Mouse (Mus musculus): ENCODE measurements around the gene Bmp8b. TPM values are rescaled to one million over a fixed set of nuclear protein-coding genes. Genes with fewer than 3 reads are reported as not detected.
"Not testable (repeated sequence)": the region's sequence is repeated elsewhere in the genome, so short reads cannot be mapped to it uniquely, and the experiment has no call there.

Bmp8b gene
- polyA plus RNA-seq, 1 experiment: not detected

- H3K27me3 ChIP-seq (replicated peaks): peaks cover 67% of the 10 kb centered on the region
- H3K9me3 ChIP-seq: peaks cover 13% of the 10 kb centered on the region
- peaks cover 25% of the 10 kb centered on the region for H3K4me1 ChIP-seq
- no peak for TF ChIP-seq GATA1 (IDR thresholded peaks at IDR 0.05; ENCODE audit: borderline replicate concordance, low read length)
- TF ChIP-seq FLI1 (IDR thresholded peaks at IDR 0.05; ENCODE audit: low read length): no peak
- no peaks in the 10 kb centered on the region for H3K36me3 ChIP-seq (replicated peaks; ENCODE audit: low read length)
- H3K4me3 ChIP-seq (replicated peaks): no peak overlapping the region
Observed at GRCm38 (mm10) chr4:123108056-123108455, 3.1 kb downstream of the Bmp8b start.

DNA sequence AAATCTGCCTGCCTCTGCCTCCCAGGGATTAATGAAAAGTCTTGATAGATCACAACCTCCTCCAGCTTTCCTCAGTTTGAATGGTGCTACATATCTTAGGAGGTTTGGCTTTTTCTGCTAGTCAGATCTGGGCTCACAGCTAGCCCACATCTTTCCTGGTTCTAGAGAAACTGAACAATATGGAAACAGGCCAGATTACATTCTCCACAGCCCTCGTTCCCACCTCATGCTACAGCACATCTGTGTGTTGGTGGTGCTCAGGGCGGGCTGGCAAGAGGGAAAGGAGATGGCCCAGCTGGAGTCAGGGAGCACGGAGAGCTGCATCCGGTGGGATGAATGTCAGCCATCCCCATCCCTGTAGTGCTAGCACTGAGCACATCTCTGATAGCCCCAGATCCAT, 5.8 kb downstream of the Bmp8b start:
- H3K27me3 ChIP-seq (replicated peaks): peaks cover 57% of the 10 kb centered on the region
- TF ChIP-seq FLI1 (IDR thresholded peaks at IDR 0.05; ENCODE audit: low read length) (no peak), GATA1 (IDR thresholded peaks at IDR 0.05; ENCODE audit: borderline replicate concordance, low read length) (no peak)
- H3K9me3 ChIP-seq: no peaks in the 10 kb centered on the region
- H3K36me3 ChIP-seq (replicated peaks; ENCODE audit: low read length): no peaks in the 10 kb centered on the region
- no peak overlapping the region for H3K4me3 ChIP-seq (replicated peaks)
- H3K4me1 ChIP-seq: peaks cover 17% of the 10 kb centered on the region

- H3K4me3 ChIP-seq (replicated peaks); H3K9me3 ChIP-seq; H3K36me3 ChIP-seq (replicated peaks; ENCODE audit: low read length): not testable (repeated sequence)
- Histone ChIP-seq H3K4me1 (peaks cover 19% of the 10 kb centered on the region), H3K27me3 (replicated peaks) (peaks cover 58% of the 10 kb centered on the region)
Observed at GRCm38 (mm10) chr4:123111275-123111983, 6.5 kb downstream of the Bmp8b start.

DNA sequence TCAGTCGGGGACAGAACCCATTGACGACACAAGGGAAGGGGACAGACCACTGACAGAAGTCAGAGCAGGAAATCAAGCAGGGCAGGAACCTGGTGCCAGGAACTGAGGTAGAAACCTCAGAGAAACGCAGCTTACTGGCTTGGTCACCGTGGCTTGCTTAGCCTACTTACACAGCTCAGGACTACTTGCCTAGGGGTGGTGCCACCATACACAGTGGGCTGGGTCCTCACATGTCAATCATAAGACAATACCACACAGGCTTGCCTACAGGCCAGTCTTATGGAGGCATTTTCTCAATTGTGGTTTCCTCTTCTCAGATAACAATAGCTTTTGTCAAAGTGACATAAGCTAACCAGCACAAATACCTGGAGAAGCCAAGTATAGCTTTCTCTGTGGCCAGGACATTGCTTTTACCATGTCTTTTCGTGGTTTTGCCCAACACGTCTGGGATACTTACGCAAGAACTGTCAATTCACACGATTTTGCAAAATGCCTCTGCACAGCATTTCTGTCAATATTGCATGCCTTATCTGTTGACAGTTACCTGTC, 7.3 kb downstream of the Bmp8b start:
- TF ChIP-seq GATA1 (IDR thresholded peaks at IDR 0.05; ENCODE audit: borderline replicate concordance, low read length): no peak
- TF ChIP-seq FLI1 (IDR thresholded peaks at IDR 0.05; ENCODE audit: low read length): no peak
- Histone ChIP-seq H3K27me3 (replicated peaks) (peaks cover 52% of the 10 kb centered on the region), H3K9me3 (peaks cover 11% of the 10 kb centered on the region), H3K4me1 (peaks cover 19% of the 10 kb centered on the region), H3K4me3 (replicated peaks) (no peak overlapping the region), H3K36me3 (replicated peaks; ENCODE audit: low read length) (no peaks in the 10 kb centered on the region)

GRCm38 (mm10) chr4:123114651-123115050, 9.7 kb downstream of the Bmp8b start:
- peaks cover 42% of the 10 kb centered on the region for H3K27me3 ChIP-seq (replicated peaks)
- H3K4me3 ChIP-seq (replicated peaks); H3K36me3 ChIP-seq (replicated peaks; ENCODE audit: low read length): not testable (repeated sequence)
- H3K4me1 ChIP-seq: peaks cover 19% of the 10 kb centered on the region
- peaks cover 17% of the 10 kb centered on the region for H3K9me3 ChIP-seq

GRCm38 (mm10) chr4:123116011-123116410, 11.0 kb downstream of the Bmp8b start, which contains the start of gene Oxct2b:
Gene Oxct2b, plus strand, starts transcription at chr4:123116266.
- TF ChIP-seq GATA1 (IDR thresholded peaks at IDR 0.05; ENCODE audit: borderline replicate concordance, low read length): no peak
- TF ChIP-seq FLI1 (IDR thresholded peaks at IDR 0.05; ENCODE audit: low read length): no peak
- Histone ChIP-seq H3K4me1 (peaks cover 19% of the 10 kb centered on the region), H3K27me3 (replicated peaks) (peaks cover 41% of the 10 kb centered on the region), H3K9me3 (peaks cover 17% of the 10 kb centered on the region), H3K36me3 (replicated peaks; ENCODE audit: low read length) (no peaks in the 10 kb centered on the region), H3K4me3 (replicated peaks) (peak within 1 kb of the TSS; percentile 42)

DNA sequence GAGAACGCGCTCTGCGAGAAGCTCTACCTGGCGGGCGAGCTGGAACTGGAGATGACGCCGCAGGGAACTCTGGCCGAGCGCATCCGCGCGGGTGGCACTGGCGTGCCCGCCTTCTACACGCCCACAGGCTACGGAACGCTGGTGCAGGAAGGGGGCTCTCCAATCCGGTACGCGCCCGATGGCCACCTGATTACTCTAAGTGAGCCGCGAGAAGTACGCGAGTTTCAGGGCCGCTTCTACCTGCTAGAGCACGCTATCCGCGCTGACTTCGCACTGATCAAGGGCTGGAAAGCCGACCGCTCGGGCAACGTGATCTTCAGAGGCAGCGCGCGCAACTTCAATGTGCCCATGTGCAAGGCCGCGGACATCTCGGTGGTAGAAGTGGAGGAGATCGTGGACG, 11.7 kb downstream of the Bmp8b start:
- not testable (repeated sequence) for H3K4me3 ChIP-seq (replicated peaks); H3K36me3 ChIP-seq (replicated peaks; ENCODE audit: low read length)
- peaks cover 17% of the 10 kb centered on the region for H3K9me3 ChIP-seq
- peaks cover 19% of the 10 kb centered on the region for H3K4me1 ChIP-seq
- H3K27me3 ChIP-seq (replicated peaks): peaks cover 38% of the 10 kb centered on the region

- no peak overlapping the region for H3K4me3 ChIP-seq (replicated peaks)
- TF ChIP-seq GATA1 (IDR thresholded peaks at IDR 0.05; ENCODE audit: borderline replicate concordance, low read length): no peak
- no peak for TF ChIP-seq FLI1 (IDR thresholded peaks at IDR 0.05; ENCODE audit: low read length)
- peaks cover 33% of the 10 kb centered on the region for H3K36me3 ChIP-seq (replicated peaks; ENCODE audit: low read length)
- peaks cover 12% of the 10 kb centered on the region for H3K9me3 ChIP-seq
- H3K4me1 ChIP-seq: peaks cover 6% of the 10 kb centered on the region; the same call in 1 of the 2 replicates
- peaks cover 10% of the 10 kb centered on the region for H3K27me3 ChIP-seq (replicated peaks)
Observed at GRCm38 (mm10) chr4:123121286-123121685, 16.3 kb downstream of the Bmp8b start.

- Histone ChIP-seq H3K4me3 (replicated peaks) (no peak overlapping the region), H3K27me3 (replicated peaks) (no peaks in the 10 kb centered on the region), H3K9me3 (peaks cover 1% of the 10 kb centered on the region; the same call in 1 of the 2 replicates), H3K36me3 (replicated peaks; ENCODE audit: low read length) (peaks cover 84% of the 10 kb centered on the region), H3K4me1 (peaks cover 16% of the 10 kb centered on the region)
- TF ChIP-seq GATA1 (IDR thresholded peaks at IDR 0.05; ENCODE audit: borderline replicate concordance, low read length) (no peak), FLI1 (IDR thresholded peaks at IDR 0.05; ENCODE audit: low read length) (no peak)
Observed at GRCm38 (mm10) chr4:123126626-123127025, 21.7 kb downstream of the Bmp8b start.

DNA sequence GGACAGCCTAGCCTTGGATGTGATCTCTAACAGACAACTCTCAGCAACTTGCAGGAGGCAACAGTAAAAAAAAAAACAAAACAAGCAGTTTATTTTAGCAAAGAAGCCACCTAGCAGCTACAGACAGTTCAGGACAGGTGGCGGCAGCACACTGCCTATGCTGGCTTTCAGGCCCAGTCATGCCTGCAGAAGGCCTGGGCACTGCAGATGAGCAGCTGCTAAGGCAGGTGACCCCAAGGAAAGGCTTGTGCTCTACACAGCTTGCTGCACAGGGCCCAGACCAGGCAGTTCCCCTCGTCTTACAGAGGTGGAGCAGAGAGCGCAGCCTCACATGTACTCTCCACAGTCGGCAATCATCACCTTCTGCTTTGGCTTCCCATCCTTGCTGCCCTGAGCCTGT, 22.1 kb downstream of the Bmp8b start:
- peaks cover 88% of the 10 kb centered on the region for H3K36me3 ChIP-seq (replicated peaks; ENCODE audit: low read length)

More for the DNA sequence above, 22.1 kb downstream of the Bmp8b start:
- H3K9me3 ChIP-seq: peaks cover 5% of the 10 kb centered on the region; the same call in 1 of the 2 replicates
- H3K27me3 ChIP-seq (replicated peaks): no peaks in the 10 kb centered on the region
- TF ChIP-seq GATA1 (IDR thresholded peaks at IDR 0.05; ENCODE audit: borderline replicate concordance, low read length) (no peak), FLI1 (IDR thresholded peaks at IDR 0.05; ENCODE audit: low read length) (no peak)
- H3K4me3 ChIP-seq (replicated peaks): no peak overlapping the region
- H3K4me1 ChIP-seq: peaks cover 16% of the 10 kb centered on the region
